Mouse (Mus musculus): ENCODE results near the gene Pi4kb.
"Not testable (repeated sequence)": the region's sequence is repeated elsewhere in the genome, so short reads cannot be mapped to it uniquely, and the experiment has no call there.

Pi4kb gene

DNA sequence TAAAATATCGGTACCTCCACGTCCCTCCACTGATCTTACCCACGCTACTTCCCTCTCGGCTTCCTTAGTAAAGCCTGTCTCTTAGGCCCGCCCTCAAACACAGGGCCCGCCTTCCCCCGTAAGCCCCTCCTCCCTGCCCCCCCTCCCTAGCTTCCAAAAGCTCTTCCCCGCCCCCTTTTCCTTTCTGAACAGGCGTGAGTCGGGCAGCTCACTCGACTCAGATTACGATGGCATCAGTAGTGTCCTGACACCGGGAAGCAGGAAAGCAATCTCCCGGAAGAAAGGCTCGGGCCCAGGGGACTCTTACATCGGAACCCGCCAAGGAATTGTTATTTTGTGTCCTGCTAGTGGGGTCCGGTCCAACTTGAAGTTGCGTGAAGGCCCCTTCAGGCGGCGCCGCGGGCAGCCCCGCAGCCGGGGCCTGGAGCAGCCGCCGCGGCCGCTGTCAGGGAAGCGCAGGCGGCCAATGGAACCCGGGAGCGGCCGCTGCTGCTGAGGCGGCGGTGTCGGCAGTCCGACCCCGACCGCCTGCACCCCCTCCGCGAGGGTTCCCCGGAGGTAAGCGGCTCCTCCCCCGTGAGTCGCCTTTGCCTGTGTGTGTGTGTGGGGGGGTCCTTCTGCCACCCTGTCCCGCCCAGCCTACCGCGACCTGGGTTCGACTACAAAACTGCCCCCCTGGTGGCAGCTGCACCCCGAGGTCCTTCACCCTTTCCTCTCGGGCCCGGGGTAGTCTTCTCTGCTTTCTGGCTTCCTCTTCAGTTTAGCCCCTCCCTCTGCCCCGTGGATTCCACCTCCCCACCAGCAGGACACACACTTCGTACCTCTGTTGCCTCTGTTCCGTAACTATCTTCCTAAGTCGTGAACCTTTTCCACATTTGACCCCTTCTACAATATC, at the start of gene Pi4kb:
Gene Pi4kb, plus strand, starts transcription at position 204 of the 895 bp plus-strand sequence.
- DNase-seq, result peak; percentile 86

- DNase-seq, result not testable (repeated sequence)
Measured at GRCm38 (mm10) chr3:94926301-94926736, 48.2 kb upstream of the Pi4kb start.

DNA sequence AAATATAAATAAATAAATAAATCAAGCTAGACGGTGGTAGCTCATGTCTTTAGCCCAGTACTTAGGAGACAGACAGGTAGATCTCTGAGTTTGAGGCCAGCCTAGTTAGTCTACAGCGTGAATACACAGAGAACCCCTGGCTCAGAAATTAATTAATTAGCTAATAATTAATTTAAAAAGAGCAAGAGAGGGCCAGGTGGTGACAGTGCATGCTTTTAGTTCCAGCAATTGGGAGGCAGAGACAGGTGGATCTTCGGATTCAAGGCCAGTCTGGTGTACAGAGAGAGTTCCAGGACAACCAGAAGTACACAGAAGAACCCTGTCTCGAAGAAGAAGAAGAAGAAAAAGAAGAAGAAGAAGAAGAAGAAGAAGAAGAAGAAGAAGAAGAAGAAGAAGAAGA, 45.6 kb upstream of the Pi4kb start:
- DNase-seq, result not testable (repeated sequence)

GRCm38 (mm10) chr3:94930386-94931266, 43.9 kb upstream of the Pi4kb start:
- not testable (repeated sequence) for DNase-seq

- not testable (repeated sequence) for DNase-seq
Measured at GRCm38 (mm10) chr3:94931427-94932082, 43.0 kb upstream of the Pi4kb start.

- not testable (repeated sequence) for DNase-seq
Measured at GRCm38 (mm10) chr3:94932279-94932678, 42.3 kb upstream of the Pi4kb start.

DNA sequence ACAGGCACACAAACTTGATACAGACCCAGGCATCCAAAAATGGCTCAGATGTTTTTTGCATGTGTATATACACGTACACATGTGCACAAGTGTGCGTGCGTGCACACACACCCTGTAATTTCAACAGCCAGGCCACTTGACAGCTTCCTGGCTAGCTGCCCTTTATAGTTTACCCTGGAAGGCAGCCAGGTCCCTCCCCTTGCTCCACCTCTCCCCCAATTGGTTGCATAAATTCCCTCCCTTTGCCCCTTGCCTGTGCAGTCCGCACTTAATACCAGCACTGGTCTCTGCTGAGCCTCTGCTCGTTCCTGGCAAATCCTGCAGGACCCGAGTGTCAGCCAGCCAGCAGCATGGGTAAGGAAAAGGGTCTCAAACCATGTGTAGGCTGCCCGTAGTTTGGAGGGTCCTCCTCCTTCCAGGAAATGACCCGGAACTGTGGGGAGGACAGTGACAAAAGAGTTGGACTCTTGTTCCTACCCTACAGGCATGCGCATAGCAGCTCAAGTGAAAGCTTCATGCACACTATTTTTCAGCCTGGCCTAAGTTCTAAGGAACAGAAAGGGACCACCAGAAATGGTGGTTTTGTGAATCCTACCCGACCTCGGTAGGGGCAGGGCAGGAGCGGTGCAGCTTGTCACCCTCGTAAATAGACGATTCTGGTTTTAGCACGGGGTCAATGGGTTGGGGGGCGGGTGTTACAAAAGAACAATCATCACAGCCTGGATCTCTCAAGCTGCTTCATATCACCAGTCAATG, 41.5 kb upstream of the Pi4kb start, which contains the start of gene Selenbp1:
Gene Selenbp1, plus strand, starts transcription at position 248 of the 756 bp plus-strand sequence.
- DNase-seq, result peak; percentile 36

GRCm38 (mm10) chr3:94933604-94934003, 40.9 kb upstream of the Pi4kb start:
- DNase-seq, result not testable (repeated sequence)

DNA sequence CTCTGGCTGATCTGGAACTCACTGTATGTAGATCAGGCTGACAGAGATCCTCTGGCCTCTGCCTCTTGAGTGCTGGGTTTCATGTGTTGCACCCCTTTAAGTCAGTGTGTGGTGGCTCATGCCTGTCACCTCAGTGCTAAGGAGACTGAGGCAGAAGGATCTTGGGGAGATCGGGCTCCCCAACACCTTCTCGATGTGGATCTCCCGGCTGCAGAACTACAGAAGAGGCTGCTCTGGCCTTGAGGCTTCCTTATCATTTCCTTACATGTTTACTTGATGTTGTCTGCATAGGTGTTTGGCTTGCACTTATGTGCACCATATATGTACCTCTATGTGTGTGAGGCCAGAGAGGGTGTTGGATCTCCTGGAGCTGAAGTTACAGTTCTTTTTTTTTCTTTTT, 40.0 kb upstream of the Pi4kb start:
- DNase-seq, result not testable (repeated sequence)

DNA sequence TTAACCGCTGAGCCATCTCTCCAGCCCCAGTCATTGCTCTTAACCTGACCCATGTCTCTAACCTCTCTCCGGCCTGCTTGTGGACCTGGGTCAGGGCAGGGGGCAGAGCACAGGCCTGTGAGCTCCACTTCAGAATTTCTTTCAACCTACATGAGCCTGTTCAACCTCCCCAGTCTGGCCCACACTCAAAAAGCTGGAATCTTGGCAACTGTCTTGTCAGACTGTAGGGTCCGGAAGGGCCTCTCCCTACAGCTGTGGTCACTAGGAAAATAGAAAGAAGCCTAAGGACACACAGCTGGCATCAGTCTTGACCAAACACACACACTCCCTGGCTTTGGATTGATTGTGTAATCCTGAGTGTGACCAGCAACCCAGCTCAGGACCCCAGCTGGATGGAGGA, 39.2 kb upstream of the Pi4kb start:
- not testable (repeated sequence) for DNase-seq

GRCm38 (mm10) chr3:94936147-94936546, 38.4 kb upstream of the Pi4kb start:
- DNase-seq, result not testable (repeated sequence)

DNA sequence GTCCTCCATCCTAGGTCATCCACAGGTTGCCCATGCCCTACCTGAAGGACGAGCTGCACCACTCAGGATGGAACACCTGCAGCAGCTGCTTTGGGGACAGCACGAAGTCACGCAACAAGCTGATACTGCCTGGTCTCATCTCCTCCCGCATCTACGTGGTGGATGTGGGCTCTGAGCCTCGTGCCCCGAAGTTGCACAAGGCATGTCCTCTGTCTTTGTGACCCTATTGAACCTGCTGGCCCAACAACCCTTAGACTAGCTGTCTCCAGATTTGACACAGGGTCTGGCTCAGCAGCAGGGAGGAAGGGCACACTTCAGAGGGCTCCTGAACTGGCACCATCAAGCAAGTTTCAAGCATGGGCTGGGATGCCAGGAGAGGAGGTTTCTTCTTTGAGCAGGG, 37.3 kb upstream of the Pi4kb start:
- DNase-seq, result not testable (repeated sequence)

- DNase-seq, result not testable (repeated sequence)
Measured at GRCm38 (mm10) chr3:94940033-94940432, 34.5 kb upstream of the Pi4kb start.

GRCm38 (mm10) chr3:94942211-94942967, 32.1 kb upstream of the Pi4kb start:
- DNase-seq, result not testable (repeated sequence)

- not testable (repeated sequence) for DNase-seq
Measured at GRCm38 (mm10) chr3:94943706-94944105, 30.8 kb upstream of the Pi4kb start.

GRCm38 (mm10) chr3:94948066-94948614, 26.4 kb upstream of the Pi4kb start:
- no peak for DNase-seq

DNA sequence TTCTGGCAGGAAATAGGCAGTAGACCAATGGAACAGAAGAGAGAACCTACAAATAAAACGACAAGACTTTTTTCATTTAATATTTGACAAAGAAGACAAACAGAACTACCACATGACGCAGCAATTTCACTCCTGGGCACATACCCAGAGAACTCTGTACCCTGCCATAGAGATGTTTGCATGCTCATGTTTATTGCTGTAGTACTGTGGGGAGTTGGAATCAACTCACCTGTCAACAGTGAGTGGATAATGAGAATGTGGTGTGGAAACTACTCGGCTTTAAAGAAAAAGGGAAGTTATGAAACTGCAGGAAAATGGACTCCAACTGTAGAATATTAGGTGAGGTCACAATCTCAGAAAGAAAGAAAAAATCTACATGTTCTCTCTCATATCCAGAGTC, 24.9 kb upstream of the Pi4kb start:
- DNase-seq, result no peak

GRCm38 (mm10) chr3:94952806-94953205, 21.7 kb upstream of the Pi4kb start:
- DNase-seq, result no peak

GRCm38 (mm10) chr3:94953384-94953763, 21.2 kb upstream of the Pi4kb start:
- no peak for DNase-seq

GRCm38 (mm10) chr3:94953764-94954616, 20.5 kb upstream of the Pi4kb start, which contains the start of gene Rfx5:
TSS of gene Rfx5 (plus strand) at chr3:94954075.
- DNase-seq, result peak; percentile 91
